Mouse (Mus musculus) embryonic fibroblast, embryonic 13.5 days (primary cell): ENCODE results near the gene Tmem167. TPM values are rescaled to one million over a fixed set of nuclear protein-coding genes. Genes with fewer than 3 reads are reported as not detected.

Experiments
- H3K27ac ChIP-seq: 2 replicates; pipeline ENCODE4 v1.5.1; 2012; ENCODE audit warnings: low read length, control low read depth, inconsistent platforms; ENCODE audit not compliant: insufficient read depth
- H3K4me1 ChIP-seq: 2 replicates; pipeline ENCODE4 v1.6.1; 2011; ENCODE audit warnings: low read length; ENCODE audit not compliant: control insufficient read depth, insufficient read depth
- H3K4me3 ChIP-seq: 2 replicates; pipeline ENCODE4 v1.5.1; 2011; ENCODE audit warnings: mild to moderate bottlenecking, control low read depth, low read length; ENCODE audit not compliant: insufficient read depth
- CTCF ChIP-seq: IDR thresholded peaks from 2 replicates; pipeline ENCODE4 v1.5.1; 2011; ENCODE audit warnings: mild to moderate bottlenecking, control low read depth, low read length, moderate library complexity, borderline replicate concordance; ENCODE audit not compliant: insufficient read depth
- POLR2A ChIP-seq: IDR thresholded peaks from 2 replicates; pipeline ENCODE4 v1.6.1; 2011; ENCODE audit warnings: low read depth, mild to moderate bottlenecking, control low read depth, low read length, moderate library complexity
- polyA plus RNA-seq: library from polyadenylated mRNA; stranded (reverse); fragments of >200 nt; gene quantifications from 2 replicates; pipeline ENCODE4 v1.2.4, GENCODE M21; 2011; ENCODE audit warnings: low read depth; ENCODE audit not compliant: missing spikeins, insufficient read length

Tmem167 gene
- polyA plus RNA-seq, 1 experiment, result 136 TPM

DNA sequence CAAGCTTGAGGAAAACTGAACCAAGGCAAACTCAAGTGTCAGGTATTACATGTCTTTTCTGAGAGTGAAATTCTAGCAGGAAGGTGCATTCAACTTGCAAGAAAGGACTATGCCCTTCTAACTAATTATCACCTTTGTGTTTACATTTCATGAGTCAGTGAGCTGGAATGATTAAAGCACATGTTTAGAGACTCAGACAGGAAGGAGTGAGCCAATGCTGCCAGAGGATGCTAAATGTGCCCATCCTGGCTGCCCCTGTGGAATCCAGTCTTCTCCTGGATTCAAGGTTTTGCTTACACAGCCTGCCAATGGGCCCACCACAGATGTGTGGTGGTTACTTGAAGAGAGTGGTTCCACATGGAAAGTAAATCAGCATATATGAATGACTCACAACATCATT, 82.5 kb downstream of the Tmem167 start:
- H3K27ac ChIP-seq, result no peak overlapping the region
- peaks cover 4% of the 10 kb centered on the region; the same call in 1 of the 2 replicates for H3K4me1 ChIP-seq
- H3K4me3 ChIP-seq, result no peak overlapping the region
- TF ChIP-seq CTCF, result no peak

DNA sequence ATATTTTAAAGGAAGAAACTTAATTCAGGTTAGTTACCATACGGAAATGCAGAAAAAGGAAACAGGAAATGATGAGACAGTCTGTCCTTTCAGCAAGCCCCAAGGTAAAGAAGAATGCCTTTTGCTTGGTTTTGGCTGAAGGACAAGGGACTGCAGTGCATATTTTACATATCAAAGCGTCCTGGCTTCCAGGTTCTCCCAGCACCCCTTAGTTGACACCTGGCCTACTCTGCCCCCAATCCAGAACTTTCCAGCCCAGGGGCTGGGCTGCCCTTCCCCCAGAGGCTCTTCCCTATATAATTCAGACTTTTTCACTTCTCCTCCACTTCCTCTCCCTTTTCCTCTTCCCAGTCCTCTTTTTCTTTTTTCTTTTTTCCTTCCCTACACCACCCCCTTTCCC, 86.7 kb downstream of the Tmem167 start:
- Histone ChIP-seq H3K27ac (no peak overlapping the region), H3K4me3 (no peak overlapping the region), H3K4me1 (peaks cover 4% of the 10 kb centered on the region; the same call in 1 of the 2 replicates)
- TF ChIP-seq POLR2A, result no peak

DNA sequence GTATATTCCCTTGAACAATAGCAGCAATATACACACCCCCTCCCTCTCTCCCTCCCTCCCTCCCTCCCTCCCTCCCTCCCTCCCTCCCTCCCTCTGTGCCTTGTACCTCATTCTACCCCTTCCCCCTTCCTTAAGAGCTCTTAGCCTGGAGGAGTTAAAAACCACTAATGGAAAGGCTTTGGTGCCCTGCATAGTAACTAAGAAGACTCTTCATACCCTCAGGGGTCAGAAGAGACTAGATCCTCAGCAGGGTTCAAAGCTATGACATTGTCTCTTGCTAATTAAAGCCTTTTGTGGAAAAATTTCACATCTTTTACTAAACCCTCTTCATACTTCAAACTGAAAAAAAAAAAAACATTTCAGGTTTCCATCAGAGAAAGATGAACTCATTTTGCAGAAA, 93.3 kb downstream of the Tmem167 start:
- no peak overlapping the region for H3K27ac ChIP-seq
- H3K4me1 ChIP-seq, result no peaks in the 10 kb centered on the region
- no peak overlapping the region for H3K4me3 ChIP-seq
- no peak for TF ChIP-seq CTCF
- no peak for TF ChIP-seq POLR2A

DNA sequence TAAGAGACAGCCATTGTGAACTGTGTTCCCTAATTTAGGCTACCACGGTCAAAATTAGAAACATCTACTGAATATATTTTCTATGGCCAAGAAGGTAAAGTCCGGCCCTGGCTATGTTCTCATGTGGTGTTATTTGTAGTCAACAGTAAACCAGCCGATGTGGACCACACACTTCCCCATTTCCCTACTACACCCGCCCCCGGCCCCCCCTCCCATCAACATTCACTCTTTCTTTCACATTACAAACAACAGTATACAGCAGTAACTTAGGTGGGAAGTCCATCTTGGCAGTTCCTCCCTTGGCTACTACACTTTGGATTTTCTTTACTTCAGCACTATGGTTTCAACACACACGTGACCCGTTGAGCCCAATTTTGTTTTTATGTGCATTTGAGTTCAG, 94.6 kb downstream of the Tmem167 start:
- no peak overlapping the region for H3K27ac ChIP-seq
- H3K4me1 ChIP-seq, result no peaks in the 10 kb centered on the region
- no peak for TF ChIP-seq CTCF
- TF ChIP-seq POLR2A, result no peak
- H3K4me3 ChIP-seq, result no peak overlapping the region

DNA sequence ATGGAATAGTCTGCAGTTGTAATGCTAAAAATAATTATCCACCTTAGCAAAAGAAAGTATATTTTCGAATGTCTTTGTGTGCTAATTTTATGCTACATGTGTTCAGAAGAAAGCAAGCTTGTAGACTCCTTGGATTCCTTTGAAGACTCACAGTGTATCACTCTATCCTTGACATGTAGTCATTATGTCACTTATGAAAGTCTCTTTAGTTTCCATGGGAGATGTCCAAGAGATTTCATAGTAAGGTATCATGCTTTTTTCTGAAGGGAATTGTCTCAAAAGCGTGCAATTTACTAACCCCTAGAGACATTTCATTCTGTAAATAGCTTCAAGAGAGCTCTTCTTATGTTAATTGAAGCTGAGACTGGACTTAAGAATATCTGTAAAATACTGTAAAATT, 97.8 kb downstream of the Tmem167 start:
- TF ChIP-seq POLR2A, result no peak
- no peak for TF ChIP-seq CTCF
- Histone ChIP-seq H3K27ac (no peak overlapping the region), H3K4me1 (peaks cover 1% of the 10 kb centered on the region; the same call in 1 of the 2 replicates), H3K4me3 (no peak overlapping the region)

DNA sequence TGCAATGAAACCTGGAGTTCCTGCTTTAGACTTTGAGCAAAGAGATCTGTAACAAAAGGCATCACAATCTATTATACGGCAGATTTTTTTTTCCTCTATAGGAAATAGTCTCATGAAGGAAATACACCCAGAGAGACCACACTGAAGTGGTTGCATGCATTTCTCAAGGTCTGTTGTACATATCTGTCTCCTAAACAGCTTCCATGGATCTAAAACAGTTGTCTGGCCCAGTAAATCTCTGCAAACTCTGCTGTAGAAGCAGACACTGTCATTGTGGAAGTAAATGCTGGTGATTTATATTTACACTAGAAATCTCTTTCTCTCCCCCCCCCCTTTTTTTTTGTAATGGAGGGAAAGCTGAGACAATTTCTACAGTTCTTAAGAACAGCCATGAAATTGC, 99.1 kb downstream of the Tmem167 start:
- TF ChIP-seq POLR2A, result no peak
- TF ChIP-seq CTCF, result no peak
- peaks cover 3% of the 10 kb centered on the region; the same call in 1 of the 2 replicates for H3K4me1 ChIP-seq
- H3K27ac ChIP-seq, result no peak overlapping the region
- no peak overlapping the region for H3K4me3 ChIP-seq

DNA sequence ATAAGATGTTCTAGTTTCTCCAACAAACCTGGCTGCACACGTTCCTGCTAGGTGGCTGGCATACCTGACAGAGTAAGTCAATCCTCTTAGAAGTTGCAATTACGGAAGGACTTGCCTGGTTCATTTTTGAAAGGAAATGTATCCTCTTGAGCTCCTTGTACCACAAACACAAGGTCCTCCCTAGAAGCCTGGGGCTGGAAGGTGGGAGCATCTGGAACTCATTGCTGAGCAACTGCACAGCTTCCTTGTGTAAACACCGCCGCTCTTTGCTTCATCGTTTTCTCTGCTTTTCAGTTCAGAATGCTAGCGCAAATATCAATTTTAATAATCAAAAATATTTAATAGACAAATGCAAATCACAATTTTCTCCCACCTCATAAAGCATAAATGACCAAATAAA, 102.9 kb downstream of the Tmem167 start:
- H3K4me1 ChIP-seq, result peaks cover 3% of the 10 kb centered on the region; the same call in 1 of the 2 replicates
- TF ChIP-seq CTCF (no peak), POLR2A (no peak)
- no peak overlapping the region for H3K4me3 ChIP-seq
- no peak overlapping the region for H3K27ac ChIP-seq

Other genes with a start within 250 kb of the Tmem167 start
- 13.7 and 17.8 TPM in 2 replicates for gene Xrcc4, start 485 bp downstream of the Tmem167 start, polyA plus RNA-seq